Mouse (Mus musculus) liver, embryonic 13.5 days (tissue): Measurements from ENCODE around the gene Cacna1c. TPM values are rescaled to one million over a fixed set of nuclear protein-coding genes. Genes with fewer than 3 reads are reported as not detected.

ENCODE experiments used
- ATAC-seq: fragments of 200-750 bp; cut with Nextera tagmentation; 2 replicates; pipeline ENCODE4 v1.8.0; 2017; ENCODE audit warnings: low read depth, mild to moderate bottlenecking, moderate number of reproducible peaks, moderate library complexity
- DNase-seq: peaks from one replicate; pipeline ENCODE4 v3.0.0; 2022
- H3K27ac ChIP-seq: fragments of 300-500 bp; sonication (generic); 2 replicates; pipeline ENCODE4 v1.5.1; 2015; ENCODE audit warnings: moderate library complexity, mild to moderate bottlenecking, inconsistent platforms
- H3K27me3 ChIP-seq: fragments of 300-500 bp; sonication (generic); 2 replicates; pipeline ENCODE4 v1.6.1; 2015; ENCODE audit warnings: mild to moderate bottlenecking, inconsistent platforms
- H3K36me3 ChIP-seq: fragments of 300-500 bp; sonication (generic); 2 replicates; pipeline ENCODE4 v1.6.1; 2015; ENCODE audit warnings: mild to moderate bottlenecking, inconsistent platforms
- H3K4me1 ChIP-seq: fragments of 300-500 bp; sonication (generic); replicated peaks from 2 replicates; pipeline ENCODE4 v1.6.1; 2015; ENCODE audit warnings: inconsistent platforms
- H3K4me2 ChIP-seq: fragments of 300-500 bp; sonication (generic); 2 replicates; pipeline ENCODE4 v1.6.1; 2015; ENCODE audit warnings: inconsistent platforms, mild to moderate bottlenecking, moderate library complexity
- H3K4me3 ChIP-seq: fragments of 300-500 bp; sonication (generic); replicated peaks from 2 replicates; pipeline ENCODE4 v1.5.1; 2015; ENCODE audit warnings: mild to moderate bottlenecking, inconsistent platforms
- H3K9ac ChIP-seq: fragments of 300-500 bp; sonication (generic); 2 replicates; pipeline ENCODE4 v1.6.1; 2015; ENCODE audit warnings: mild to moderate bottlenecking, inconsistent platforms
- H3K9me3 ChIP-seq: fragments of 300-500 bp; sonication (generic); replicated peaks from 2 replicates; pipeline ENCODE4 v1.6.1; 2016; ENCODE audit warnings: inconsistent platforms
- WGBS: fragments of 180-500 bp; shearing (Covaris S2); methylation state at CpG from one replicate; pipeline ENCODE4 v1.1.7; 2015; ENCODE audit not compliant: insufficient replicate concordance; 5-methylcytosine and 5-hydroxymethylcytosine counted together
- polyA plus RNA-seq: library from polyadenylated mRNA; unstranded; fragments of >200 nt; fragmentation: Nextera tagmentation; extraction: Ambion mirVana; gene quantifications from 2 replicates; pipeline ENCODE4 v1.2.1, GENCODE M21; 2015

Gene Cacna1c
- polyA plus RNA-seq, 1 experiment from 2014 or later, result 0.25 TPM

- no peak for ATAC-seq
- no peaks in the 10 kb centered on the region for H3K36me3 ChIP-seq
- H3K4me3 ChIP-seq, result no peak overlapping the region
- WGBS, result 66% methylated on average over 7 of the region's 7 CpGs
- H3K4me1 ChIP-seq, result no peaks in the 10 kb centered on the region
- H3K27ac ChIP-seq, result no peak overlapping the region
- DNase-seq, result no peak
- no peak overlapping the region for H3K9ac ChIP-seq
- no peak overlapping the region for H3K4me2 ChIP-seq
- no peaks in the 10 kb centered on the region for H3K9me3 ChIP-seq
- H3K27me3 ChIP-seq, result no peaks in the 10 kb centered on the region
Measured at GRCm38 (mm10) chr6:118954988-118955554, 241.1 kb downstream of the Cacna1c start.

- ATAC-seq (no peak), DNase-seq (no peak)
- no peak overlapping the region for H3K9ac ChIP-seq
- no peak overlapping the region for H3K4me2 ChIP-seq
- no peaks in the 10 kb centered on the region; the same call in 1 of the 2 replicates for H3K4me1 ChIP-seq
- H3K27ac ChIP-seq, result no peak overlapping the region
- WGBS, result 72% methylated on average over 9 of the region's 9 CpGs
- H3K27me3 ChIP-seq, result no peaks in the 10 kb centered on the region
- H3K9me3 ChIP-seq, result no peaks in the 10 kb centered on the region
- no peaks in the 10 kb centered on the region for H3K36me3 ChIP-seq
- H3K4me3 ChIP-seq, result no peak overlapping the region
Measured at GRCm38 (mm10) chr6:118952377-118952776, 243.8 kb downstream of the Cacna1c start.

DNA sequence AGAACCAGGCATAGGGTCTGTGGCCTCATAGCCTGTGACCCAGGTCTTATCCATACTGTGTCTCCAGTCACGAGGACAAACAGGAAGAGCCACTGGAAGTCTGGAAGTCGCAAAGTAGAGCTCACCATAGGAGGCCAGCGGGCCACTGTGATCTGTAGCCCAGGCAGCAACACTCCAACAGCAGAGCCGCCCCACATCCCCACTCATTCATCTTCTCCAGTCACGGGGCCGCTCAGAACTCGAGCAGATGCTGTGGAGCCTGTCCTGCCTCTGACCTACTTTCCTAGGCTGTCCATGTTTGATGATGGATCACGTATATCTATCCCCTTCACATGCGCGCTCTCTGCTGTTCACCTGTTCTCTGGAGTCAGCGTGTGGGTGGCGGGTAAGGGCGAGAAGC is 246.0 kb downstream of the Cacna1c start:
- H3K36me3 ChIP-seq, result no peaks in the 10 kb centered on the region
- ATAC-seq (no peak), DNase-seq (no peak)
- H3K4me2 ChIP-seq, result no peak overlapping the region
- no peak overlapping the region; the same call in 1 of the 2 replicates for H3K27ac ChIP-seq
- WGBS, result 62% methylated on average over 13 of the region's 13 CpGs
- no peaks in the 10 kb centered on the region for H3K9me3 ChIP-seq
- H3K27me3 ChIP-seq, result no peaks in the 10 kb centered on the region
- no peak overlapping the region for H3K4me3 ChIP-seq
- no peak overlapping the region for H3K9ac ChIP-seq
- no peaks in the 10 kb centered on the region; the same call in 1 of the 2 replicates for H3K4me1 ChIP-seq

DNA sequence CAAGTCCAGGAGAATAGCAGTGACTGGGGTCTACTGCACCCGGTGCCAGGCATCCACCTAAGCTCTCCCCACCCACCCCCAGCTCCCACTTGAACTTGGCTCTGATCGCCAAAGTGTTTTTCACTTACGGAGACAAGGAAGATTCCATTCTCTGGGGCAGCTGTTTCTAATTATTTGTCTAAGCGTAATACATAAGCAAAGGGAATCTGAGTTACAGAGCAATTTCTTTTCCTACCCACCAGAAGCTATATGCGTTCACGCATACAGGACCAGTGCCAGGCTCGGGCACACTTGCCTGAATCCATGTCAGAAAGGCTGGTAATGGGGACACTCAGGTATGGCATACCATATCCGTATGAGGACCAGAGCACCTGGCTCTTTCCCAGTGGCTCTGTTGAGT is 248.9 kb downstream of the Cacna1c start:
- H3K4me3 ChIP-seq, result no peak overlapping the region
- DNase-seq (no peak), ATAC-seq (no peak)
- no peaks in the 10 kb centered on the region for H3K36me3 ChIP-seq
- H3K27ac ChIP-seq, result no peak overlapping the region
- H3K9me3 ChIP-seq, result no peaks in the 10 kb centered on the region
- 72% methylated on average over 8 of the region's 8 CpGs for WGBS
- no peaks in the 10 kb centered on the region; the same call in 1 of the 2 replicates for H3K4me1 ChIP-seq
- H3K9ac ChIP-seq, result no peak overlapping the region
- H3K4me2 ChIP-seq, result no peak overlapping the region
- H3K27me3 ChIP-seq, result no peaks in the 10 kb centered on the region

- no peak for DNase-seq
- no peak for ATAC-seq
- Histone ChIP-seq H3K27me3 (no peaks in the 10 kb centered on the region), H3K36me3 (no peaks in the 10 kb centered on the region), H3K9me3 (no peaks in the 10 kb centered on the region), H3K27ac (no peak overlapping the region), H3K4me2 (no peak overlapping the region), H3K4me3 (no peak overlapping the region), H3K9ac (no peak overlapping the region), H3K4me1 (no peaks in the 10 kb centered on the region; the same call in 1 of the 2 replicates)
- 70% methylated on average over 6 of the region's 6 CpGs for whole genome bisulfite sequencing
Measured at GRCm38 (mm10) chr6:118946660-118947059, 249.6 kb downstream of the Cacna1c start.

GRCm38 (mm10) chr6:118944093-118944492 is 252.1 kb downstream of the Cacna1c start:
- Histone ChIP-seq H3K9me3 (no peaks in the 10 kb centered on the region), H3K4me2 (no peak overlapping the region), H3K9ac (no peak overlapping the region), H3K4me3 (no peak overlapping the region), H3K27me3 (no peaks in the 10 kb centered on the region), H3K36me3 (no peaks in the 10 kb centered on the region), H3K27ac (no peak overlapping the region), H3K4me1 (no peaks in the 10 kb centered on the region)
- DNase-seq (no peak), ATAC-seq (no peak)
- 59% methylated on average over 4 of the region's 4 CpGs for WGBS

GRCm38 (mm10) chr6:118941816-118942215 is 254.4 kb downstream of the Cacna1c start:
- Histone ChIP-seq H3K4me2 (no peak overlapping the region), H3K27me3 (no peaks in the 10 kb centered on the region), H3K27ac (no peak overlapping the region), H3K36me3 (no peaks in the 10 kb centered on the region), H3K9me3 (no peaks in the 10 kb centered on the region), H3K9ac (no peak overlapping the region), H3K4me1 (no peaks in the 10 kb centered on the region), H3K4me3 (no peak overlapping the region)
- WGBS, result 80% methylated on average over 4 of the region's 4 CpGs
- DNase-seq (no peak), ATAC-seq (no peak)

GRCm38 (mm10) chr6:118941036-118941435 is 255.2 kb downstream of the Cacna1c start:
- H3K27ac ChIP-seq, result no peak overlapping the region
- no peak overlapping the region for H3K9ac ChIP-seq
- no peaks in the 10 kb centered on the region for H3K9me3 ChIP-seq
- no peak for ATAC-seq
- WGBS, result 79% methylated on average over 2 of the region's 3 CpGs
- DNase-seq, result no peak
- H3K4me1 ChIP-seq, result no peaks in the 10 kb centered on the region
- no peak overlapping the region for H3K4me2 ChIP-seq
- no peak overlapping the region for H3K4me3 ChIP-seq
- no peaks in the 10 kb centered on the region for H3K27me3 ChIP-seq
- no peaks in the 10 kb centered on the region for H3K36me3 ChIP-seq

- DNase-seq (no peak), ATAC-seq (no peak)
- H3K4me2 ChIP-seq, result no peak overlapping the region
- no peak overlapping the region for H3K4me3 ChIP-seq
- no peaks in the 10 kb centered on the region for H3K9me3 ChIP-seq
- H3K27me3 ChIP-seq, result no peaks in the 10 kb centered on the region
- H3K9ac ChIP-seq, result no peak overlapping the region
- no peaks in the 10 kb centered on the region for H3K36me3 ChIP-seq
- 73% methylated on average over 8 of the region's 8 CpGs for WGBS
- no peak overlapping the region for H3K27ac ChIP-seq
- no peaks in the 10 kb centered on the region for H3K4me1 ChIP-seq
Measured at GRCm38 (mm10) chr6:118939626-118940025, 256.6 kb downstream of the Cacna1c start.

GRCm38 (mm10) chr6:118938386-118939096 is 257.7 kb downstream of the Cacna1c start:
- WGBS, result 63% methylated on average over 13 of the region's 13 CpGs
- Histone ChIP-seq H3K36me3 (no peaks in the 10 kb centered on the region), H3K9me3 (no peaks in the 10 kb centered on the region), H3K27me3 (no peaks in the 10 kb centered on the region), H3K4me3 (no peak overlapping the region), H3K27ac (no peak overlapping the region), H3K9ac (no peak overlapping the region), H3K4me1 (no peaks in the 10 kb centered on the region), H3K4me2 (no peak overlapping the region)
- ATAC-seq (no peak), DNase-seq (no peak)

GRCm38 (mm10) chr6:118937536-118937935 is 258.7 kb downstream of the Cacna1c start:
- ATAC-seq (no peak), DNase-seq (no peak)
- H3K27me3 ChIP-seq, result no peaks in the 10 kb centered on the region
- H3K27ac ChIP-seq, result no peak overlapping the region
- H3K9ac ChIP-seq, result no peak overlapping the region
- 69% methylated on average over 5 of the region's 5 CpGs for WGBS
- no peaks in the 10 kb centered on the region for H3K9me3 ChIP-seq
- H3K4me3 ChIP-seq, result no peak overlapping the region
- H3K4me1 ChIP-seq, result no peaks in the 10 kb centered on the region
- H3K36me3 ChIP-seq, result no peaks in the 10 kb centered on the region
- no peak overlapping the region for H3K4me2 ChIP-seq
